Mouse (Mus musculus) skeletal muscle tissue, adult 2 months (tissue): ENCODE measurements at regions not wholly inside any gene's neighbourhood (a gene's known extent, or its start where the extent isn't known, plus 50 kb on each side); places are given as distances from the start of the nearest gene placed in this dataset.
"Not testable (repeated sequence)": the region's sequence is repeated elsewhere in the genome, so short reads cannot be mapped to it uniquely, and the experiment has no call there.

Experiments used
- DNase-seq: peaks from one replicate; pipeline ENCODE4 v3.0.0-alpha.2; 2012; ENCODE audit warnings: low read depth, low spot score

GRCm38 (mm10) chr9:113177918-113178235, 530.2 kb downstream of the Pdcd6ip start:
- no peak for DNase-seq

GRCm38 (mm10) chr9:113177181-113177917, 530.7 kb downstream of the Pdcd6ip start:
- no peak for DNase-seq

- no peak for DNase-seq
Measured at GRCm38 (mm10) chr9:113171767-113172405, 536.2 kb downstream of the Pdcd6ip start.

GRCm38 (mm10) chr9:113162897-113163874, 544.9 kb downstream of the Pdcd6ip start:
- no peak for DNase-seq

- no peak for DNase-seq
Measured at GRCm38 (mm10) chr9:113160011-113160410, 548.0 kb downstream of the Pdcd6ip start.

GRCm38 (mm10) chr9:113158080-113158479, 550.0 kb downstream of the Pdcd6ip start:
- no peak for DNase-seq

GRCm38 (mm10) chr9:113157474-113158076, 550.5 kb downstream of the Pdcd6ip start:
- no peak for DNase-seq

- no peak for DNase-seq
Measured at GRCm38 (mm10) chr9:113156707-113157106, 551.4 kb downstream of the Pdcd6ip start.

- DNase-seq, result no peak
Measured at GRCm38 (mm10) chr9:113149084-113149483, 559.0 kb downstream of the Pdcd6ip start.

GRCm38 (mm10) chr9:113146571-113146970, 561.5 kb downstream of the Pdcd6ip start:
- no peak for DNase-seq

- DNase-seq, result no peak
Measured at GRCm38 (mm10) chr9:113145036-113145435, 563.0 kb downstream of the Pdcd6ip start.

GRCm38 (mm10) chr9:113134611-113135010, 573.4 kb downstream of the Pdcd6ip start:
- DNase-seq, result no peak

- DNase-seq, result no peak
Measured at GRCm38 (mm10) chr9:113123004-113123692, 584.9 kb downstream of the Pdcd6ip start.

GRCm38 (mm10) chr9:113122253-113122749, 585.8 kb downstream of the Pdcd6ip start:
- DNase-seq, result no peak

- no peak for DNase-seq
Measured at GRCm38 (mm10) chr9:113120385-113120784, 587.7 kb downstream of the Pdcd6ip start.

GRCm38 (mm10) chr9:113119721-113120120, 588.3 kb downstream of the Pdcd6ip start:
- no peak for DNase-seq

GRCm38 (mm10) chr9:113115576-113115975, 592.5 kb downstream of the Pdcd6ip start:
- DNase-seq, result no peak

- DNase-seq, result no peak
Measured at GRCm38 (mm10) chr9:113112753-113113152, 595.3 kb downstream of the Pdcd6ip start.

GRCm38 (mm10) chr9:113101733-113102132, 606.3 kb downstream of the Pdcd6ip start:
- no peak for DNase-seq

GRCm38 (mm10) chr9:113100641-113101040, 607.4 kb downstream of the Pdcd6ip start:
- no peak for DNase-seq

GRCm38 (mm10) chr9:113095421-113095820, 612.6 kb downstream of the Pdcd6ip start:
- not testable (repeated sequence) for DNase-seq
